Mouse (Mus musculus) heart, embryonic 15.5 days (tissue): ENCODE data around the gene Olfr1188. TPM values are rescaled to one million over a fixed set of nuclear protein-coding genes. Genes with fewer than 3 reads are reported as not detected.
"Not testable (repeated sequence)": the region's sequence is repeated elsewhere in the genome, so short reads cannot be mapped to it uniquely, and the experiment has no call there.

Experiments
- ATAC-seq: fragments of 200-750 bp; cut with Nextera tagmentation; replicated peaks from 2 replicates; pipeline ENCODE4 v1.8.0; 2017; ENCODE audit warnings: low read depth, moderate TSS enrichment; ENCODE audit not compliant: insufficient number of reproducible peaks, insufficient read depth, low FRiP score
- H3K27ac ChIP-seq: fragments of 300-500 bp; sonication (generic); 2 replicates; pipeline ENCODE4 v1.5.1; 2015; ENCODE audit warnings: mild to moderate bottlenecking, inconsistent platforms
- H3K27me3 ChIP-seq: fragments of 300-500 bp; sonication (generic); 2 replicates; pipeline ENCODE4 v1.6.1; 2015; ENCODE audit warnings: inconsistent platforms
- H3K36me3 ChIP-seq: fragments of 300-500 bp; sonication (generic); 2 replicates; pipeline ENCODE4 v1.6.1; 2015; ENCODE audit warnings: mild to moderate bottlenecking, inconsistent platforms
- H3K4me1 ChIP-seq: fragments of 300-500 bp; sonication (generic); replicated peaks from 2 replicates; pipeline ENCODE4 v1.6.1; 2015; ENCODE audit warnings: inconsistent platforms
- H3K4me2 ChIP-seq: fragments of 300-500 bp; sonication (generic); 2 replicates; pipeline ENCODE4 v1.6.1; 2015; ENCODE audit warnings: inconsistent platforms, mild to moderate bottlenecking, moderate library complexity
- H3K4me3 ChIP-seq: fragments of 300-500 bp; sonication (generic); 2 replicates; pipeline ENCODE4 v1.5.1; 2015; ENCODE audit warnings: mild to moderate bottlenecking, inconsistent platforms
- H3K9ac ChIP-seq: fragments of 300-500 bp; sonication (generic); 2 replicates; pipeline ENCODE4 v1.6.1; 2015; ENCODE audit warnings: mild to moderate bottlenecking, inconsistent platforms
- H3K9me3 ChIP-seq: fragments of 300-500 bp; sonication (generic); replicated peaks from 2 replicates; pipeline ENCODE4 v1.6.1; 2016; ENCODE audit warnings: inconsistent platforms
- WGBS: fragments of 180-500 bp; shearing (Covaris S2); methylation state at CpG from one replicate; pipeline ENCODE4 v1.1.7; 2015; ENCODE audit warnings: mixed read lengths; 5-methylcytosine and 5-hydroxymethylcytosine counted together
- polyA plus RNA-seq: library from polyadenylated mRNA; unstranded; fragments of >200 nt; fragmentation: Nextera tagmentation; extraction: Ambion mirVana; gene quantifications from 2 replicates; pipeline ENCODE4 v1.2.1, GENCODE M21; 2015

Olfr1188 gene
- not detected in 2 replicates for polyA plus RNA-seq

- no peak for ATAC-seq
- Histone ChIP-seq H3K36me3 (no peaks in the 10 kb centered on the region), H3K4me2 (no peak within 1 kb of the TSS), H3K4me1 (no peaks in the 10 kb centered on the region), H3K27me3 (no peaks in the 10 kb centered on the region), H3K27ac (no peak within 1 kb of the TSS), H3K9ac (no peak within 1 kb of the TSS), H3K9me3 (no peaks in the 10 kb centered on the region), H3K4me3 (no peak within 1 kb of the TSS)
- 73% methylated on average over 2 of the region's 2 CpGs for WGBS
Measured at GRCm38 (mm10) chr2:88556635-88557034, at the start of gene Olfr1188. Gene Olfr1188, plus strand, starts transcription at chr2:88556935.

- no peaks in the 10 kb centered on the region for H3K36me3 ChIP-seq
- WGBS: 67% methylated on average over 2 of the region's 2 CpGs
- no peak within 1 kb of the TSS for H3K9ac ChIP-seq
- H3K4me1 ChIP-seq: no peaks in the 10 kb centered on the region
- H3K27me3 ChIP-seq: no peaks in the 10 kb centered on the region
- no peak for ATAC-seq
- H3K4me3 ChIP-seq: no peak within 1 kb of the TSS
- no peak within 1 kb of the TSS for H3K4me2 ChIP-seq
- no peak within 1 kb of the TSS for H3K27ac ChIP-seq
- no peaks in the 10 kb centered on the region for H3K9me3 ChIP-seq
Measured at GRCm38 (mm10) chr2:88518251-88518650, 38.5 kb upstream of the Olfr1188 start, which contains the start of gene Olfr1186. Gene Olfr1186, plus strand, starts transcription at chr2:88518551.

GRCm38 (mm10) chr2:88525720-88526119 is 31.0 kb upstream of the Olfr1188 start:
- Histone ChIP-seq H3K36me3 (no peaks in the 10 kb centered on the region), H3K27me3 (no peaks in the 10 kb centered on the region), H3K27ac (no peak overlapping the region), H3K9me3 (no peaks in the 10 kb centered on the region), H3K9ac (no peak overlapping the region), H3K4me2 (no peak overlapping the region), H3K4me3 (no peak overlapping the region), H3K4me1 (no peaks in the 10 kb centered on the region)
- WGBS: 61% methylated on average over 3 of the region's 3 CpGs
- no peak for ATAC-seq

- H3K9ac ChIP-seq, H3K27me3 ChIP-seq, ATAC-seq, H3K9me3 ChIP-seq, H3K4me2 ChIP-seq, H3K4me3 ChIP-seq, H3K4me1 ChIP-seq, H3K27ac ChIP-seq, H3K36me3 ChIP-seq: not testable (repeated sequence)
- 84% methylated on average over 12 of the region's 12 CpGs for WGBS
Measured at GRCm38 (mm10) chr2:88572696-88573095, 16.0 kb downstream of the Olfr1188 start.

- Histone ChIP-seq H3K36me3 (no peaks in the 10 kb centered on the region), H3K27ac (no peak within 1 kb of the TSS), H3K4me2 (no peak within 1 kb of the TSS), H3K9me3 (no peaks in the 10 kb centered on the region), H3K4me1 (no peaks in the 10 kb centered on the region), H3K9ac (no peak within 1 kb of the TSS), H3K27me3 (no peaks in the 10 kb centered on the region), H3K4me3 (no peak within 1 kb of the TSS)
- no peak for ATAC-seq
Measured at GRCm38 (mm10) chr2:88586154-88586553, 29.4 kb downstream of the Olfr1188 start, which contains the start of gene Olfr1189. Gene Olfr1189, plus strand, starts transcription at chr2:88586454.

Other genes with a start within 250 kb of the Olfr1188 start
- not detected in 2 replicates for gene Olfr1174-ps, start 241.8 kb upstream of the Olfr1188 start, polyA plus RNA-seq
- gene Olfr1175-ps, start 229.7 kb upstream of the Olfr1188 start, polyA plus RNA-seq: not detected in 2 replicates
- not detected in 2 replicates for gene Olfr1176, start 220.2 kb upstream of the Olfr1188 start, polyA plus RNA-seq
- gene Olfr1177-ps, start 210.4 kb upstream of the Olfr1188 start, polyA plus RNA-seq: not detected in 2 replicates
- not detected in 2 replicates for gene Olfr1178, start 169.9 kb upstream of the Olfr1188 start, polyA plus RNA-seq
- gene Olfr1179, start 150.5 kb upstream of the Olfr1188 start, polyA plus RNA-seq: not detected in 2 replicates
- not detected in 2 replicates for gene Olfr1180, start 137.8 kb upstream of the Olfr1188 start, polyA plus RNA-seq
- gene Olfr1181, start 130.8 kb upstream of the Olfr1188 start, polyA plus RNA-seq: not detected in 2 replicates
- not detected in 2 replicates for gene Gm13757, start 107.8 kb upstream of the Olfr1188 start, polyA plus RNA-seq
- not detected in 2 replicates for gene Olfr1183, start 102.1 kb upstream of the Olfr1188 start, polyA plus RNA-seq
- gene Olfr1184, start 73.3 kb upstream of the Olfr1188 start, polyA plus RNA-seq: not detected in 2 replicates
- gene Olfr1185-ps1, start 63.6 kb upstream of the Olfr1188 start, polyA plus RNA-seq: not detected in 2 replicates
- gene Olfr1186, start 38.4 kb upstream of the Olfr1188 start, polyA plus RNA-seq: not detected in 2 replicates
- gene Olfr1189, start 29.5 kb downstream of the Olfr1188 start, polyA plus RNA-seq: not detected in 2 replicates
- gene Olfr1191-ps1, start 83.6 kb downstream of the Olfr1188 start, polyA plus RNA-seq: not detected in 2 replicates
- gene Olfr1192-ps1, start 91.6 kb downstream of the Olfr1188 start, polyA plus RNA-seq: not detected in 2 replicates
- not detected in 2 replicates for gene Olfr1193, start 118.7 kb downstream of the Olfr1188 start, polyA plus RNA-seq
- gene Olfr1195, start 132.3 kb downstream of the Olfr1188 start, polyA plus RNA-seq: not detected in 2 replicates
- gene Olfr1196, start 147.7 kb downstream of the Olfr1188 start, polyA plus RNA-seq: not detected in 2 replicates
- not detected in 2 replicates for gene Olfr1197, start 175.4 kb downstream of the Olfr1188 start, polyA plus RNA-seq
- gene Olfr1198, start 194.4 kb downstream of the Olfr1188 start, polyA plus RNA-seq: not detected in 2 replicates
- not detected in 2 replicates for gene Olfr1199, start 203.5 kb downstream of the Olfr1188 start, polyA plus RNA-seq
- gene Olfr1200, start 213.6 kb downstream of the Olfr1188 start, polyA plus RNA-seq: not detected in 2 replicates
- gene Olfr1201, start 236.1 kb downstream of the Olfr1188 start, polyA plus RNA-seq: not detected in 2 replicates